Mouse (Mus musculus) liver, postnatal 0 days (tissue): Measurements from ENCODE around the gene Saa3.

Experiments
- CTCF ChIP-seq: sonication (generic); IDR thresholded peaks from 2 replicates; pipeline ENCODE4 v1.5.1; 2016; ENCODE audit warnings: antibody characterized with exemption, low read depth
- EP300 ChIP-seq: IDR thresholded peaks from 2 replicates; pipeline ENCODE4 v1.6.1; 2016; ENCODE audit warnings: antibody characterized with exemption, low read depth, mild to moderate bottlenecking

GRCm38 (mm10) chr7:46675886-46676285 lies 39.6 kb downstream of the Saa3 start:
- TF ChIP-seq CTCF (no peak), EP300 (no peak)
